Mouse (Mus musculus) adrenal gland, postnatal 14 days (tissue): ENCODE measurements around the gene Mcemp1. TPM values are rescaled to one million over a fixed set of nuclear protein-coding genes. Genes with fewer than 3 reads are reported as not detected.

ENCODE experiments used
- total RNA-seq: library from RNA; stranded (reverse); gene quantifications from 2 replicates; pipeline ENCODE4 v1.2.3, GENCODE M21; 2021

Mcemp1 gene
- total RNA-seq, 1 experiment from 2014 or later = 0.37 TPM

Other genes with a start within 250 kb of the Mcemp1 start
- gene Pex11g, start 198.1 kb upstream of the Mcemp1 start, total RNA-seq = 12.8 and 13.5 TPM in 2 replicates
- not detected in 2 replicates for gene Tex45, start 194.9 kb upstream of the Mcemp1 start, total RNA-seq
- gene Zfp358, start 172.6 kb upstream of the Mcemp1 start, total RNA-seq = 19.2 and 24.7 TPM in 2 replicates
- 31.8 and 37.5 TPM in 2 replicates for gene Mcoln1, start 165.3 kb upstream of the Mcemp1 start, total RNA-seq
- 29.9 and 41.0 TPM in 2 replicates for gene Pnpla6, start 150.4 kb upstream of the Mcemp1 start, total RNA-seq
- 0.52 TPM in 1 of 2 replicates, not detected in the other for gene C330021F23Rik, start 97.8 kb upstream of the Mcemp1 start, total RNA-seq
- 8.8 and 10.3 TPM in 2 replicates for gene Camsap3, start 78.5 kb upstream of the Mcemp1 start, total RNA-seq
- 31.5 and 38.2 TPM in 2 replicates for gene Xab2, start 44.4 kb upstream of the Mcemp1 start, total RNA-seq
- gene Pet100, start 44.2 kb upstream of the Mcemp1 start, total RNA-seq = 121 TPM in 2 replicates
- not detected in 2 replicates for gene Pcp2, start 40.2 kb upstream of the Mcemp1 start, total RNA-seq
- 79.6 and 116 TPM in 2 replicates for gene Stxbp2, start 34.8 kb upstream of the Mcemp1 start, total RNA-seq
- gene Retn, start 10.0 kb upstream of the Mcemp1 start, total RNA-seq = 9.5 and 19.9 TPM in 2 replicates
- gene Fcor, start 6.6 kb downstream of the Mcemp1 start, total RNA-seq = 26.9 and 29.5 TPM in 2 replicates
- 19.6 and 22.0 TPM in 2 replicates for gene Trappc5, start 10.5 kb downstream of the Mcemp1 start, total RNA-seq
- 0.63 and 11.8 TPM in 2 replicates for gene Fcer2a, start 28.4 kb downstream of the Mcemp1 start, total RNA-seq
- 2.6 and 7.4 TPM in 2 replicates for gene Clec4g, start 54.9 kb downstream of the Mcemp1 start, total RNA-seq
- 0.52 and 0.94 TPM in 2 replicates for gene Cd209a, start 83.2 kb downstream of the Mcemp1 start, total RNA-seq
- not detected in 2 replicates for gene Cd209e, start 188.6 kb downstream of the Mcemp1 start, total RNA-seq
- 0.63 and 1.5 TPM in 2 replicates for gene Cd209d, start 212.8 kb downstream of the Mcemp1 start, total RNA-seq